Mouse (Mus musculus) midbrain, embryonic 14.5 days (tissue): Measurements from ENCODE around the gene AF067061. TPM values are rescaled to one million over a fixed set of nuclear protein-coding genes. Genes with fewer than 3 reads are reported as not detected.
"Not testable (repeated sequence)": the region's sequence is repeated elsewhere in the genome, so short reads cannot be mapped to it uniquely, and the experiment has no call there.

ENCODE experiments used
- ATAC-seq: fragments of 200-750 bp; cut with Nextera tagmentation; 2 replicates; pipeline ENCODE4 v1.8.0; 2017; ENCODE audit warnings: moderate number of reproducible peaks, moderate library complexity; ENCODE audit not compliant: low FRiP score, low TSS enrichment
- DNase-seq: peaks from one replicate; pipeline ENCODE4 v3.0.0-alpha.2; 2015
- H3K27ac ChIP-seq: fragments of 300-500 bp; sonication (generic); replicated peaks from 2 replicates; pipeline ENCODE4 v1.5.1; 2014; ENCODE audit warnings: mild to moderate bottlenecking, low read depth, low read length, moderate library complexity
- H3K27me3 ChIP-seq: fragments of 300-500 bp; sonication (generic); 2 replicates; pipeline ENCODE4 v1.6.1; 2014; ENCODE audit warnings: low read length, control low read depth, mixed read lengths; ENCODE audit not compliant: control insufficient read depth, insufficient read depth
- H3K36me3 ChIP-seq: fragments of 300-500 bp; sonication (generic); 2 replicates; pipeline ENCODE4 v1.6.1; 2014; ENCODE audit warnings: low read length, control low read depth; ENCODE audit not compliant: control insufficient read depth, insufficient read depth
- H3K4me1 ChIP-seq: fragments of 300-500 bp; sonication (generic); 2 replicates; pipeline ENCODE4 v1.6.1; 2014; ENCODE audit warnings: mild to moderate bottlenecking, antibody characterized with exemption, low read length, control low read depth; ENCODE audit not compliant: control insufficient read depth, insufficient read depth
- H3K4me2 ChIP-seq: fragments of 300-500 bp; sonication (generic); 2 replicates; pipeline ENCODE4 v1.6.1; 2014; ENCODE audit warnings: mild to moderate bottlenecking, low read length, moderate library complexity
- H3K4me3 ChIP-seq: fragments of 300-500 bp; sonication (generic); replicated peaks from 2 replicates; pipeline ENCODE4 v1.5.1; 2014; ENCODE audit warnings: low read depth, low read length
- H3K9ac ChIP-seq: fragments of 300-500 bp; sonication (generic); replicated peaks from 2 replicates; pipeline ENCODE4 v1.6.1; 2014; ENCODE audit warnings: mild to moderate bottlenecking, low read length, moderate library complexity
- H3K9me3 ChIP-seq: fragments of 300-500 bp; sonication (generic); 2 replicates; pipeline ENCODE4 v1.6.1; 2016; ENCODE audit warnings: low read length, control low read depth, mixed read lengths; ENCODE audit not compliant: control insufficient read depth
- WGBS: fragments of 180-500 bp; shearing (Covaris S2); extraction: QIAGEN DNeasy Blood & Tissue Kit; methylation state at CpG from one replicate; pipeline ENCODE4 v1.1.7; 2014; 5-methylcytosine and 5-hydroxymethylcytosine counted together
- polyA plus RNA-seq: library from polyadenylated mRNA; unstranded; fragments of >200 nt; fragmentation: Nextera tagmentation; extraction: Ambion mirVana; gene quantifications from 2 replicates; pipeline ENCODE4 v1.2.1, GENCODE M21; 2014

The AF067061 gene
- not detected in 2 replicates for polyA plus RNA-seq

GRCm38 (mm10) chr13:120262870-120263269 is at the start of gene AF067061:
AF067061 (plus strand) TSS chr13:120263114.
- 94% methylated on average over 2 of the region's 2 CpGs for WGBS
- H3K9ac ChIP-seq, H3K4me1 ChIP-seq, H3K27me3 ChIP-seq, H3K36me3 ChIP-seq, DNase-seq, ATAC-seq, H3K4me3 ChIP-seq, H3K9me3 ChIP-seq, H3K27ac ChIP-seq, H3K4me2 ChIP-seq: not testable (repeated sequence)

- not testable (repeated sequence) for DNase-seq, H3K4me3 ChIP-seq, H3K27ac ChIP-seq, H3K4me1 ChIP-seq, H3K27me3 ChIP-seq, H3K9me3 ChIP-seq, ATAC-seq, H3K36me3 ChIP-seq, H3K4me2 ChIP-seq, H3K9ac ChIP-seq
- no CpG with 5 or more reads among the region's 2 CpGs for WGBS
These were observed 47.1 kb upstream of the AF067061 start, which contains the start of gene Gm21762 for GRCm38 (mm10) chr13:120215847-120216246. Gm21762 (minus strand) TSS chr13:120215947.

GRCm38 (mm10) chr13:120220922-120221321 is 42.0 kb upstream of the AF067061 start:
- not testable (repeated sequence) for H3K4me2 ChIP-seq, DNase-seq, H3K27me3 ChIP-seq, H3K9me3 ChIP-seq, H3K36me3 ChIP-seq, H3K9ac ChIP-seq, H3K4me1 ChIP-seq, H3K4me3 ChIP-seq, ATAC-seq, H3K27ac ChIP-seq
- WGBS, result 81% methylated on average over 5 of the region's 5 CpGs

GRCm38 (mm10) chr13:120223012-120223659 is 39.8 kb upstream of the AF067061 start:
- not testable (repeated sequence) for H3K4me3 ChIP-seq, H3K27me3 ChIP-seq, H3K36me3 ChIP-seq, H3K4me1 ChIP-seq, H3K27ac ChIP-seq, H3K9ac ChIP-seq, H3K9me3 ChIP-seq, DNase-seq, H3K4me2 ChIP-seq
- 95% methylated on average over 16 of the region's 25 CpGs for WGBS
- 0 out of 2 replicates have a peak, but pooled peaks have one; percentile 40 for ATAC-seq

- not testable (repeated sequence) for H3K36me3 ChIP-seq, H3K4me1 ChIP-seq, ATAC-seq, DNase-seq, H3K27ac ChIP-seq, H3K9me3 ChIP-seq, H3K9ac ChIP-seq, H3K27me3 ChIP-seq, H3K4me3 ChIP-seq, H3K4me2 ChIP-seq
- 96% methylated on average over 17 of the region's 17 CpGs for WGBS
These were observed 31.1 kb upstream of the AF067061 start for GRCm38 (mm10) chr13:120231798-120232197.

GRCm38 (mm10) chr13:120232447-120233049 is 30.4 kb upstream of the AF067061 start:
- H3K4me2 ChIP-seq, DNase-seq, H3K27ac ChIP-seq, H3K36me3 ChIP-seq, H3K9me3 ChIP-seq, H3K4me1 ChIP-seq, H3K4me3 ChIP-seq, ATAC-seq, H3K9ac ChIP-seq, H3K27me3 ChIP-seq: not testable (repeated sequence)
- 76% methylated on average over 13 of the region's 25 CpGs for WGBS

GRCm38 (mm10) chr13:120238811-120239210 is 24.1 kb upstream of the AF067061 start, which contains the start of gene Gm21731:
Gm21731 (plus strand) TSS chr13:120239111.
- H3K4me3 ChIP-seq, H3K36me3 ChIP-seq, H3K4me1 ChIP-seq, DNase-seq, H3K9me3 ChIP-seq, ATAC-seq, H3K27me3 ChIP-seq, H3K27ac ChIP-seq, H3K4me2 ChIP-seq, H3K9ac ChIP-seq: not testable (repeated sequence)

GRCm38 (mm10) chr13:120251208-120251924 is 11.5 kb upstream of the AF067061 start:
- not testable (repeated sequence) for ATAC-seq, H3K27ac ChIP-seq, H3K4me2 ChIP-seq, H3K9me3 ChIP-seq, H3K36me3 ChIP-seq, H3K9ac ChIP-seq, H3K27me3 ChIP-seq, DNase-seq, H3K4me1 ChIP-seq, H3K4me3 ChIP-seq
- WGBS, result 82% methylated on average over 2 of the region's 3 CpGs
